Mouse (Mus musculus) cerebellum, adult 11-12 months (tissue): Measurements from ENCODE around the gene Entpd2.

ENCODE experiments used
- DNase-seq: peaks from one replicate; pipeline ENCODE4 v3.0.0; 2022

Gene Entpd2

DNA sequence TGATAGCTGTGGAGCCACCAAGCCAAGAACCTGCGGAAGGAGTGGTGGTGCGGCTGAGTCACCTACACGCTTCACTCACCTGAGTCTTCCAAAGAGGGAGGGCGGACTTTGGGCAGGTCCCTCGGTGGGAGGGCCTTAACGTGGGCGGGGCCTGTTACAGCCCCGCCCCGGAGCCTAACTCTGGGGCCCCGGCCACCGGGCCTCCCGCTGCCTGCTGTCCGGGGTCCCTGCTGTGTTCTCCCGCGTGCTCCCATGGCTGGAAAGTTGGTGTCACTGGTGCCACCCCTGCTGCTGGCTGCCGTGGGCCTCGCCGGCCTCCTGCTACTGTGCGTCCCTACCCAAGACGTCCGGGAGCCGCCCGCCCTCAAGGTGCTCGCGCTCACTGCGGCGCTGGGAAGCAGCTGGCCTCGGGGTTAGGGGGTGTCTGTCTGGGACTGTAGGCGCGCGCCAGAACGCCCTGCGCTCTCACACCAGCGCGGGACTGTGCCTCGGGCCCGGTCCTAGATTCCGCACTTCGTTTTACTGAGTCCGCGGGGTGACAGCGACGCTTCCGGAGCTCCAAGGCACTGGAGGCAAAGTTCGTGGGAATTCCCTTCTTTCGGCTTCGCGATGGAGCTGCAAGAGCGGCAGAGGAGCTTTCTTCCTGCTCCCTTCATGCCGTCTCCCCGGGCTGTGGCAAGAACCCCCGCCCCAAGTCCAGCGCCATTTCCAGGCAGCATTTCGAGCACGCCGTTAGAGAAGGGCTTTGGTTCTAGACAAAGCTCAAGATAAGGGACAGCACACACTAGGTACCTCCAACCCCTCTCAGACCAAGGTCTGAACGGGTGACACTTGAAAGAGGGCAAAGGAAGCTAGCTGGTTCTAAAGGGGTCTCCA, at the start of gene Entpd2:
TSS of gene Entpd2 (plus strand) at position 154 of the 876 bp plus-strand sequence.
- DNase-seq: peak; percentile 65

DNA sequence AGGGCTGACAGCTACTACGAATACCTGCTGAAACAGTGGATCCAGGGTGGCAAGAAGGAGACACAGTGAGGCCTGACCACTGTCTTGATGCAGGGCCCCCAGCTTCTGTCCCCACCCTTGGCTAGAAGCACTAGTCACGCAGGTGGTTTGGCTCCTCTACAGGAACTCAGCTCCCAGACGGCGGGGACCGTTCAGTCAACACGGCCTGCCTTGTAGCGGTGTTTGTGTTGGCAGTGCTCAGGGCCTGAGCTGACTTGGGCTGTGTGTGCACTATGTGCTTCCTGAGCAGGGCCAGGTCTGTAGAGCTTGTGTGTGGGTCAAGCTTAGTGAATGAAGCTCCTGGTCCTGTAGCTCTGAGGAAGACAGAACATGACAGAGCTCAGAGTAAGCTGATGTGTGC, 47.5 kb upstream of the Entpd2 start:
- DNase-seq: no peak

DNA sequence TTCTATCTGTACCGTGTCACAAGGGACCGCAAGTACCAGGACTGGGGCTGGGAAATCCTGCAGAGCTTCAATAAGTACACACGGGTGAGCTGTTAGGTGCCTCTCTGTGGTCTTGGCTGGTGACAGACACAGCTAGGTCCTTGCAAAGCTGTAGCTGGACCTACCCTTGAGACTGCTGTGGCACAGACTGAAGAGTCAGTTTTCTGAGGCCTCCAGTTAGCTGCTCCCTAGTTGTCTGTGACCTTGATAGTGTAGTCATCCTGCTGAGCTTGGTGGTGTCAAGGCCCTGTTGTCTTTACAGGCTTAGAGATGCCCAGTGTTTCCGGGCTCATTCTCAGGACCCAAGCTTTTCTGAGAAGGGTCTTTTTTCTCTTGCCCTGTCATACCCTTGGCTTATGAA, 46.2 kb upstream of the Entpd2 start:
- no peak for DNase-seq

- no peak for DNase-seq
Measured at GRCm38 (mm10) chr2:25350701-25351100, 45.0 kb upstream of the Entpd2 start.

DNA sequence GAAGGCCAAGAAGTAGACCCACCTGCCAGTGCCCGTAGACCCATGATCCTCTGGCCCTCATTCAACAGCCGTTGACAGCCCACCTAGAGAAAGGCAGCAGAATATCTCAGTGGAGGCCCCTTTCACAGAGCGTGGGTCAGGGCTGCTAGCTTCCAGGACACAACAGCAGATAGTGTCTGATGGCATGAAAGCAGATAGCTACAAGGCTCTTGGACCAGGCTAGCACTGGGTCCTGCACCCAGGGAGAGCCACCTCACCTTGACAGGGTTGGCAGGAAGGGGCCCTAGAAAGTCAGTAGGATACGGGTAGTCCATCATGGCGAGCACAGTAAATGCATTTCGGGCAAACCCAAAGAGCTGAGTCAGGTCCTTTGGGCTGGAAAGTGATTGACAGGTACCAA, 41.5 kb upstream of the Entpd2 start:
- DNase-seq: no peak

- no peak for DNase-seq
Measured at GRCm38 (mm10) chr2:25355419-25356066, 40.1 kb upstream of the Entpd2 start.

DNA sequence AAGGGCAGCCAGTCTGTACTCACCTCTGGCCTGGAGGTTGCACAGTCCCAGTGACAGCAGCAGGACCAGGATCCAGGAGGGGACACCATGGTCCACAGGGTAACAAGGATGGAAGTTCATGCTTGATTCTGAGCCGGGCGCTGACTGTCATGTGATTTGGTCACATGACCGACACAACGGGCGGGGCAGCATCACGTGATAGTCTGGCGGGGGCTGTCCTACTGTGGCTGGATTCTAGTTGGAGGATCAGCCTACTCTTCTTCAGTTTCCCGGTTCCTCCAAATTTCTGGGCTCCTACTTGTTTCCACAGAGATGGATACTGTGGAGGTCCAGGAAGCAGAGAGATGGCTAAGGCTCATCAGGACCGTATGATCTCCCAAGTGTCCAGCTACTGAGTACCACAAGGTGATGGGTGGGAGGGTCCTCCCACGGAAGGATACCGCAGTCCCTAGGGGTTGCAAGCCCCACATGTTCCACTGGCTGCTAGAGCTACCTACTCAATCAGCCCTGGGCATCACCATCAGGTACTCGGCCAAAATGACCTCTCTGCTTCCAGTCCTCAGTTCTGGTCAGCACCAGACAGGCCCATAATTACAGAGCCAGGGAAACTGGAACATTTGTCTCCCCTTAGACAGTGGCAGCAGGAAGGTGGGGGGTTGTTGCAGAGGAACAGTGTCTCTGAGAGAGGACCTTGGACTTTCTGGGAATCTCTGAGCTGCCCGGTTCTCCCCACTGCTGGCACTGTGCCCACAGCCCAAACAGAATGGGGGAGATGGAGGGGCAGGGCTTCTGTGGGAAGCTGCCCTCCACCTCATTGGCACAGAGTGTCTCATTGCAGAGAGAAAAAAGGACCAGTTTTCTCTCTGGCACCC, 39.2 kb upstream of the Entpd2 start, which contains the start of gene Dpp7:
TSS of gene Dpp7 (minus strand) at position 152 of the 872 bp plus-strand sequence.
- peak; percentile 84 for DNase-seq

GRCm38 (mm10) chr2:25359848-25360247, 35.8 kb upstream of the Entpd2 start:
- DNase-seq: no peak

DNA sequence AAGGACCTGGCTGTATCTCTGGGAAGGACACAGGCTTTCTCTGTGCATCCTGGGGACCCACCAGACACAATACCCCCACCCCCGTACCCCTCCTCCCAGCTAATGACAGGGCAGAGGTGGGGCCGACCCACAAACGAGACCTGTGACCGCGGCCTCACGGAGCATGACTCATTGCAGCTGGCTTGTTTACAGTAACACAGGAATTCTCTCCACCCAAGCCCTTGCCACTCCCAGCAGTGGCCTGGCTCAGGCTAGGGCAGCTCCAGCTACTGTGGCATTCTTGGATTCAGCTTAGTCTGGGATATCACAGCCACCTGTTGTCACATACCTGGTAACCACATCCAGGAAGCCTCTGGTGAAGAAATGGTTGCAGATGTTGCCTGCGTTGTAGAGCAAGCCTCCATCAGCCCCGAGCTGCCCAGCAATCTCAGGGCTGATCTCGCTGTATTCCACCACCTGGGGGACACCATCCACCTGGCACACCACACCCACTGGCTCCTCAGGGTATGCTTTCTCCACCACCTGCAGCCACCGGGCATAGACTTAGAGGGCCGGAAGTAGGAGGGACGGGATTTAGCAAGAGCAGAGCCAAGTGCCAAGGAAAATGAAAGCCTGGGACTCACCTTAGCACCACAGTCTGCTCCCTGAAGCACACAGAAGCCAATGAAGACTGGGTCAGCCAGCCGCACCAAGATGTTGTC, 32.0 kb upstream of the Entpd2 start:
- no peak for DNase-seq

- DNase-seq: no peak
Measured at GRCm38 (mm10) chr2:25364313-25364712, 31.4 kb upstream of the Entpd2 start.

- no peak for DNase-seq
Measured at GRCm38 (mm10) chr2:25364761-25365090, 30.9 kb upstream of the Entpd2 start.

- DNase-seq: peak; percentile 55
Measured at GRCm38 (mm10) chr2:25365091-25365761, 30.4 kb upstream of the Entpd2 start, which contains the start of gene Uap1l1. Uap1l1 (minus strand) TSS chr2:25365682.

- DNase-seq: no peak
Measured at GRCm38 (mm10) chr2:25369996-25370395, 25.7 kb upstream of the Entpd2 start.

DNA sequence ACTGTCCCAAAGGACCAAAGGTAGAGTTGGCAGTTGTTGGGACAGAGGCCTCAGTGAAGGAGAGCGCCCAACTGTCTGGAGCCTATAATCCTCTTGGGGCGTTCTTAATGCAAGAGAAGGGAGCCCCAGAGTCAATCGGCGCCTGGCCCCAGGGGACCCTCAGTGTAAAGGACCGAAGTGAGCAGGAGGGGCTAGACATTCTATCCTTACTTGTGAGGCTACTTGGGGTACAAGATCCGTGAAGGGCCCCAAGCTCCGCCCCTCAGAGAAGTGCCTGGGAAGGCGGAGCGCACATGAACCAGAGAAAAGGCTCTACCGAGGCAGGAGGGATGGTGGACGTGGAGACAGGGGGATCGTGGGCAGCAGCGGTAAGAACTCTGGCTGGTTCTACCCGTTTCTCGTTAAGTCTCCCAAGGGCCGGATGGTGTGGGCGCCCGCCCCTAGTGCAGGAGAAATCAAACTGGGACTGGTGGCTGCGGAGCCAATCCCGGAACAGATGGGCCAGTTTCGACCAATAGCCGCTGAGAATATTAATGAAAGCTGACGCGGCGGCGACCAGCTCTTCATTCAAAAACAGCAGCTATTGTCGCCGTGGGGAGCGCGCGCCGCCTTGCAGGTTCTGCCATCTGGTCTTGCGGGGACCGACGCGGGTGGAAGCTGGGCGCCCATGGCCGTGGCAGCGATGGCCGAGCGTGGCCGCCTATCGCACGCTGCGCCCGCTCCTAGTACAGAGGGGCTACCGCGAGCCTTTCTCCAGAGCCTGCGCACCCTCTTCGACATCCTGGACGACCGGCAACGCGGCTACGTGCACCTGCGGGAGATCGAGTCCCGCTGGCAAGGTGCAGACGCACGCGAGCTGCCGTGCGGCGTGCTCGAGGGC, 23.7 kb upstream of the Entpd2 start, which contains the start of gene Sapcd2:
TSS of gene Sapcd2 (plus strand) at position 558 of the 880 bp plus-strand sequence.
- peak; percentile 86 for DNase-seq

GRCm38 (mm10) chr2:25372644-25373391, 22.9 kb upstream of the Entpd2 start:
- DNase-seq: no peak

GRCm38 (mm10) chr2:25373431-25373830, 22.2 kb upstream of the Entpd2 start:
- no peak for DNase-seq

GRCm38 (mm10) chr2:25376589-25376988, 19.1 kb upstream of the Entpd2 start:
- DNase-seq: no peak

DNA sequence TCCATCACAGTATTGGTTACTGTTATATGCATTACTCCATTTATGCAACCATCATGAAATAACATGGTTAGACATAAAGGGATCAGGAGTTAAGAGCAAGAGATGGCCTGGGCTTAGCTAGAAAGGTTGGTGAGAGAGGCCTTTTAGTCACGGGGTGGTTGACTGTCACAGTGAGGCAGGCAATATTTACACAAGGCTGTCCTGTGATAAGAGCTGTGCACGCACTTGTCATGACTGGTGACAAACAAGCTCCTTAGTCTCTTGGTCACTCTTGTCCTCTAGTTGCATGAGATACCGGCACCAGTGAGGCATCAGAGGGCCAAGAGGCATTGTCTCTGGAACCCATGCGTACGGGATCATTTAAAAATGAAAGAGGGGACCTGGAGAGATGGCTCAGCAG, 11.2 kb upstream of the Entpd2 start:
- DNase-seq: no peak

DNA sequence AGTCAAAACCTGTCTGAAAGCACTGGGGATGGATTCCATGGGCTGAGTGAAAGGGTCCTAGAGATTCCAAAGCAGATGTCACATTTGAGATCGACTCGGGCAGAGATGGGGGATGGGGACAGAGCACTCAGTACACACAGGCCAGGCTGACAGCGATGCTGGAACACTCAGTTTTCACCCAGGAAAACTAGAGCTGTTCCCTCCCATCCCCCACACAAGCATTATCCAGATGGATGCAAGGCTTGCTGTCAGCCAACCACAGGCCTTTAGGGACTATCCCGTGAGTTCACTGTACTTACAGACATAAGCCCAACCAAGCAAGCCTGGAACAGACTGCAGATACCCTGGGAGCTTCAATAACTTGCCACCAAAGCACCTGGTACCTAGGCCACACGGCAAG, 4.4 kb upstream of the Entpd2 start:
- DNase-seq: no peak
